Mouse (Mus musculus): ENCODE measurements around the gene Polg. TPM values are rescaled to one million over a fixed set of nuclear protein-coding genes. Genes with fewer than 3 reads are reported as not detected.

The Polg gene
- total and polyA plus RNA-seq, 2 experiments = 28.9 to 31.9 TPM

DNA sequence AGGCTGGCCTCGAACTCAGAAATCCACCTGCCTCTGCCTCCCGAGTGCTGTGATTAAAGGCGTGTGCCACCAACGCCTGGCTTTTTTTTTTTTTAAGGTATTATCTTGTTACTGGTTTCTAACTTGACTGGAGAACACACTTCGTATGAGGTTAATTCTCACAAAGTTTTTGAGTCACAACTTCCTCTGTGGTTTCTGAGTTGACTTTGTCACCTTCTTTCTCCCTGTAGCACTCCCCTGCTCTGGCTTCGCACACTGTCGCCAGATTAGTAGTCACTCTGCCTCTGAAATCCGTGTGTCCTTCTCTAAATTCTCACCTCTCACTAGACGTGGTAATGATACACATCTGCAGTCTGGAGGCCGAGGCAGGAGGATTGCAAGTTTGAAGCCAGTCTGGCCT is 43.3 kb downstream of the Polg start:
- H3K79me2 ChIP-seq (ENCODE audit: control insufficient read depth, insufficient read depth, low read length) = no peaks in the 10 kb centered on the region
- WGBS = 91% methylated on average over 10 of the region's 10 CpGs
- H3K4me1 ChIP-seq (ENCODE audit: control insufficient read depth, insufficient read depth, low read length) = no peaks in the 10 kb centered on the region
- no peak for DNase-seq (ENCODE audit: extremely low read depth, low read depth, low spot score)
- no peaks in the 10 kb centered on the region for H3K27me3 ChIP-seq (ENCODE audit: control insufficient read depth, insufficient read depth, low read length)
- H3K36me3 ChIP-seq (ENCODE audit: control insufficient read depth, insufficient read depth, low read length) = no peaks in the 10 kb centered on the region
- H3K9ac ChIP-seq (ENCODE audit: low read depth, low read length) = no peak overlapping the region
- H3K27ac ChIP-seq (replicated peaks; ENCODE audit: insufficient read depth, low read depth, low read length) = no peak overlapping the region
- no peak overlapping the region for H3K4me3 ChIP-seq (ENCODE audit: insufficient read depth, low read depth, low read length)
- TF ChIP-seq CTCF (IDR thresholded peaks at IDR 0.05; ENCODE audit: low read depth, low read length) = no peak
- TF ChIP-seq POLR2A (IDR thresholded peaks at IDR 0.05; ENCODE audit: extremely low read depth, insufficient read depth, low read length) = no peak

DNA sequence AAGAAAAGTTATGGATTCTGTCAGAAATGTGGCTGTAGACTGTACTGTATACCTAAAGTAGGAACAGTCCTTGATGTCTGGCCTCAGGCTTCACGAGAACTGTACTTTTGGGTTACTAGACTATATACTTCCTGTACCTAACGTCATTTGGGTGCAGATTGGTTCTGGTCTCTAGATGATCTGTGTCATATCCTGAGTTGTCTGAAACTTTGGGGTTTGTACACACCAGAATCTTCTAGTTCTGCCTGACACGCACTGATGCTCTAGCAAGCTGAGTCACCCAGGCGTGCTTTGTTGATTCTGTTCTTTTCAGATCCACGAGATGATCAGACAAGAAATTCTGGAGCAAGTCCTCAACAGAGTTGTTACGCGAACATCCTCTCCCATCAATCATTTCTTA is 46.2 kb downstream of the Polg start:
- Histone ChIP-seq H3K27ac (replicated peaks; ENCODE audit: insufficient read depth, low read depth, low read length) (no peak overlapping the region), H3K36me3 (ENCODE audit: control insufficient read depth, insufficient read depth, low read length) (no peaks in the 10 kb centered on the region), H3K27me3 (ENCODE audit: control insufficient read depth, insufficient read depth, low read length) (no peaks in the 10 kb centered on the region), H3K9ac (ENCODE audit: low read depth, low read length) (no peak overlapping the region), H3K79me2 (ENCODE audit: control insufficient read depth, insufficient read depth, low read length) (no peaks in the 10 kb centered on the region), H3K4me1 (ENCODE audit: control insufficient read depth, insufficient read depth, low read length) (no peaks in the 10 kb centered on the region), H3K4me3 (ENCODE audit: insufficient read depth, low read depth, low read length) (no peak overlapping the region)
- no peak for TF ChIP-seq POLR2A (IDR thresholded peaks at IDR 0.05; ENCODE audit: extremely low read depth, insufficient read depth, low read length)
- TF ChIP-seq CTCF (IDR thresholded peaks at IDR 0.05; ENCODE audit: low read depth, low read length) = no peak
- DNase-seq (ENCODE audit: extremely low read depth, low read depth, low spot score) = no peak
- WGBS = 93% methylated on average over 7 of the region's 7 CpGs

DNA sequence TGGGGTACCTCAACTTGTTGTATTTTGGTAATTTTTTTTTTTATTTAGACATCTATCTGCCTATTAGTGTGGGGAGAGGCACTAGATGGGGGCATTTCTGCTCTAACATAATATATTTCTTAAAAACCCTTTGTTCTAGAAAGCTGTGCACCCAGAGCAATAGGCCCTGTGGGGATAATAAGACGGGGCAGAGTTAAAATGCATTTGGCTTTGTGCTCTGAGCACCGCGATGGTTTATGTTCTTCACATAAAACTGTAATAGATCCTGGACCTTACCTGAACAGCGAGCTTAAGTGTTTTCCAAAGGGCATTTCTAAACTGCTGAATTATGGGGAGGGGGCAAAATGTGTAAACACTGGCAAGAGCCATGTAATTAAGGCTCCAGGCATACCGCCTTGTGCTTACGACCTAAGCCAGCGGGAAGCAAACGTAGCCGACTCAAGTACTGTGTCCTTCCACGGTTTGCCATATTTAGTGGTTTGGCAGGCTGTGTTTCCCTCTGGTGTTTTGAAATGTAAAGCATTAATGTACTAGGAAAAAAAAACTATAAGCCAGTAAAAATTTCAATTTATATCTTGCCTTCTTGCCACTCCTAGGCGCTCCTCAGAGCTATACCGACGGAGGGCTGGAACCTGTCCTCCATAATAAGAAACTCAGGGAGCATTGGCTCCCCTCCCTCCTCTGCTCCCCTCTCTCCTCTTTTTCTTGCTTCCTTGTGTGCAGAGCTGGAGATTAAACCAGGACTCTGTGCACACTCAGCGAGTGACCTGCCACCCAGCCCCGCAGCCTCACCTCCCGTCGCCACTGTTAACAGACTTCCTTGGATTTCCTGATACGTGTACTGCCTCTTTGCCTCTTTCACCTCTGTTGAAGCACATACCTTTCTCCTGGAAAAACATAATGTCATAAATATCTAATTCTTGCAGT is 51.5 kb downstream of the Polg start:
- no peaks in the 10 kb centered on the region for H3K4me1 ChIP-seq (ENCODE audit: control insufficient read depth, insufficient read depth, low read length)
- TF ChIP-seq POLR2A (IDR thresholded peaks at IDR 0.05; ENCODE audit: extremely low read depth, insufficient read depth, low read length) = no peak
- TF ChIP-seq CTCF (IDR thresholded peaks at IDR 0.05; ENCODE audit: low read depth, low read length) = no peak
- no peaks in the 10 kb centered on the region for H3K27me3 ChIP-seq (ENCODE audit: control insufficient read depth, insufficient read depth, low read length)
- no peaks in the 10 kb centered on the region for H3K36me3 ChIP-seq (ENCODE audit: control insufficient read depth, insufficient read depth, low read length)
- no peak overlapping the region for H3K9ac ChIP-seq (ENCODE audit: low read depth, low read length)
- H3K4me3 ChIP-seq (ENCODE audit: insufficient read depth, low read depth, low read length) = no peak overlapping the region
- H3K27ac ChIP-seq (replicated peaks; ENCODE audit: insufficient read depth, low read depth, low read length) = no peak overlapping the region
- H3K79me2 ChIP-seq (ENCODE audit: control insufficient read depth, insufficient read depth, low read length) = no peaks in the 10 kb centered on the region
- WGBS = 94% methylated on average over 18 of the region's 18 CpGs
- DNase-seq (ENCODE audit: extremely low read depth, low read depth, low spot score) = no peak

DNA sequence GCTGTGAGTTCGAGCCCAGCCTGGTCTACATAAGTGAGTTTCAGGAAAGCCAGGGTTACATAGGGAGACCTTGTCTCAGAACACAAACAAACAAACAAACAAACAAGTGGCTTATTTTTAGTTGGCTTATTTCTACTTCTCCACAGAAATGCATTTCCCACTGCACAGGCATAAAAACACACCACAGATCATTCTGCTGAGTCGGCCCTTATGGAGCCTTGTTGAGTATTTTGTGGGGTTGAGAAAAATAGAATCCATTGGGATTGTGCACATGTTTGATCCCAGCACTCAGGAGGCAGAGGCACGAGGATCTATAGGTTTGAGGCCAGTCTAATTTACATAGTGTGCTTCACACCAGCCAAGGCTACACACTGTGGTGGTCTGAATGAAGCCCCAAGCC is 65.9 kb downstream of the Polg start:
- Histone ChIP-seq H3K9ac (ENCODE audit: low read depth, low read length) (no peak overlapping the region), H3K36me3 (ENCODE audit: control insufficient read depth, insufficient read depth, low read length) (no peaks in the 10 kb centered on the region), H3K79me2 (ENCODE audit: control insufficient read depth, insufficient read depth, low read length) (no peaks in the 10 kb centered on the region), H3K27me3 (ENCODE audit: control insufficient read depth, insufficient read depth, low read length) (no peaks in the 10 kb centered on the region), H3K4me1 (ENCODE audit: control insufficient read depth, insufficient read depth, low read length) (no peaks in the 10 kb centered on the region), H3K4me3 (ENCODE audit: insufficient read depth, low read depth, low read length) (no peak overlapping the region), H3K27ac (replicated peaks; ENCODE audit: insufficient read depth, low read depth, low read length) (no peak overlapping the region)
- DNase-seq (ENCODE audit: extremely low read depth, low read depth, low spot score) = no peak
- no peak for TF ChIP-seq POLR2A (IDR thresholded peaks at IDR 0.05; ENCODE audit: extremely low read depth, insufficient read depth, low read length)
- TF ChIP-seq CTCF (IDR thresholded peaks at IDR 0.05; ENCODE audit: low read depth, low read length) = no peak
- WGBS = 86% methylated on average over 3 of the region's 3 CpGs

DNA sequence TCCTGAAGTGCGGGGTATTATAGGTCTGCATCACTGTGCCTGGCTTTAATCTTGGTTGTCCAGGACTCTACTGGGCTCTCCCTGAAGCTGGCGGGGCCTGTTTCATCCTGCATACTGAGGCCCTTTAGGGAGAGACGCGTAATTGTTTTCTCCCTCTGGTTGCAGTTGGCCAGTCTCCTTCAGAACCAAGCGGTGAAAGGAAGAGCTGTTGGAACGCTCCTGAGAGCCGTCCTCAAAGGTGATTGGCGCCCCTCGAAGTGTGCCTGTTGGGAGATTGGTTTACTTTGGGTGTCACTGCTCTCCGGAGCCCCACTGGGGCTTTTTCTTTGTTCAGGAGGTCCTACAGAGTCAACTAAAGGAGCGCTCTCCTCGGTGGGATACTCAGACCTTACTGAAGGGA is 67.2 kb downstream of the Polg start:
- Histone ChIP-seq H3K27ac (replicated peaks; ENCODE audit: insufficient read depth, low read depth, low read length) (no peak overlapping the region), H3K4me3 (ENCODE audit: insufficient read depth, low read depth, low read length) (no peak overlapping the region), H3K27me3 (ENCODE audit: control insufficient read depth, insufficient read depth, low read length) (no peaks in the 10 kb centered on the region), H3K9ac (ENCODE audit: low read depth, low read length) (no peak overlapping the region), H3K4me1 (ENCODE audit: control insufficient read depth, insufficient read depth, low read length) (no peaks in the 10 kb centered on the region), H3K36me3 (ENCODE audit: control insufficient read depth, insufficient read depth, low read length) (no peaks in the 10 kb centered on the region), H3K79me2 (ENCODE audit: control insufficient read depth, insufficient read depth, low read length) (no peaks in the 10 kb centered on the region)
- no peak for DNase-seq (ENCODE audit: extremely low read depth, low read depth, low spot score)
- TF ChIP-seq CTCF (IDR thresholded peaks at IDR 0.05; ENCODE audit: low read depth, low read length) (no peak), POLR2A (IDR thresholded peaks at IDR 0.05; ENCODE audit: extremely low read depth, insufficient read depth, low read length) (no peak)
- WGBS = 84% methylated on average over 12 of the region's 12 CpGs

DNA sequence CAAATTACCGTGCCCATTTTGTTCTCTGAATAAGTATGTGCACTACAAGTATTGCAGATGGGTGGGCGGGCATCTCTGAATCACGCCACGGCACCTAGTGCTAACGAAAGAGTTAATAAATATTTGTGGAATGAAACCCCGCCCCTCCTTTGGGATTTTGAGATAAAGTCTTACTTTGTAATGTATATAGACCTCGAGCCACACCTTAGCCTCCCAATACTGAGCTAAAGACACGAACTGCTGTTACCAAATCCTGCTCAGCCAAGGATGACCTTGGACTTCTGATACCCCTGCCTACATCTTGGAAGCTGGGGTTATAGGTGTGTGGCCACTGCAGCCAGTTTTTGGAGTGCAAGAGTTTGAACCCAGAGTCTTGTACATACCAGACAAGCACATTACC is 67.7 kb downstream of the Polg start:
- WGBS = 71% methylated on average over 8 of the region's 8 CpGs
- TF ChIP-seq CTCF (IDR thresholded peaks at IDR 0.05; ENCODE audit: low read depth, low read length) (no peak), POLR2A (IDR thresholded peaks at IDR 0.05; ENCODE audit: extremely low read depth, insufficient read depth, low read length) (no peak)
- Histone ChIP-seq H3K4me3 (ENCODE audit: insufficient read depth, low read depth, low read length) (no peak overlapping the region), H3K79me2 (ENCODE audit: control insufficient read depth, insufficient read depth, low read length) (no peaks in the 10 kb centered on the region), H3K9ac (ENCODE audit: low read depth, low read length) (no peak overlapping the region), H3K27me3 (ENCODE audit: control insufficient read depth, insufficient read depth, low read length) (no peaks in the 10 kb centered on the region), H3K36me3 (ENCODE audit: control insufficient read depth, insufficient read depth, low read length) (no peaks in the 10 kb centered on the region), H3K27ac (replicated peaks; ENCODE audit: insufficient read depth, low read depth, low read length) (no peak overlapping the region), H3K4me1 (ENCODE audit: control insufficient read depth, insufficient read depth, low read length) (no peaks in the 10 kb centered on the region)
- DNase-seq (ENCODE audit: extremely low read depth, low read depth, low spot score) = no peak
